Mouse (Mus musculus) hindbrain, embryonic 16.5 days (tissue): ENCODE measurements around the gene Thbs4. TPM values are rescaled to one million over a fixed set of nuclear protein-coding genes. Genes with fewer than 3 reads are reported as not detected.
"Not testable (repeated sequence)": the region's sequence is repeated elsewhere in the genome, so short reads cannot be mapped to it uniquely, and the experiment has no call there.

Experiments
- ATAC-seq: fragments of 200-750 bp; cut with Nextera tagmentation; 2 replicates; pipeline ENCODE4 v1.8.0; 2017; ENCODE audit warnings: moderate TSS enrichment, moderate library complexity
- H3K27ac ChIP-seq: fragments of 300-500 bp; sonication (generic); 2 replicates; pipeline ENCODE4 v1.5.1; 2014; ENCODE audit warnings: low read depth, mild to moderate bottlenecking, control low read depth, low read length, moderate library complexity
- H3K27me3 ChIP-seq: fragments of 300-500 bp; sonication (generic); replicated peaks from 2 replicates; pipeline ENCODE4 v1.6.1; 2014; ENCODE audit warnings: low read length; ENCODE audit not compliant: control insufficient read depth, insufficient read depth
- H3K36me3 ChIP-seq: fragments of 300-500 bp; sonication (generic); 2 replicates; pipeline ENCODE4 v1.6.1; 2014; ENCODE audit warnings: mild to moderate bottlenecking, low read length, moderate library complexity, mixed read lengths; ENCODE audit not compliant: control insufficient read depth, insufficient read depth
- H3K4me1 ChIP-seq: fragments of 300-500 bp; sonication (generic); 2 replicates; pipeline ENCODE4 v1.6.1; 2014; ENCODE audit warnings: low read depth, low read length; ENCODE audit not compliant: control insufficient read depth, insufficient read depth
- H3K4me2 ChIP-seq: fragments of 300-500 bp; sonication (generic); 2 replicates; pipeline ENCODE4 v1.6.1; 2014; ENCODE audit warnings: mild to moderate bottlenecking, low read length, control low read depth, moderate library complexity
- H3K4me3 ChIP-seq: fragments of 300-500 bp; sonication (generic); 2 replicates; pipeline ENCODE4 v1.5.1; 2014; ENCODE audit warnings: mild to moderate bottlenecking, low read length, control low read depth, moderate library complexity
- H3K9ac ChIP-seq: fragments of 300-500 bp; sonication (generic); 2 replicates; pipeline ENCODE4 v1.6.1; 2014; ENCODE audit warnings: low read depth, mild to moderate bottlenecking, control low read depth, low read length, moderate library complexity
- H3K9me3 ChIP-seq: fragments of 300-500 bp; sonication (generic); 2 replicates; pipeline ENCODE4 v1.6.1; 2014; ENCODE audit warnings: mild to moderate bottlenecking, low read length, moderate library complexity; ENCODE audit not compliant: control insufficient read depth
- WGBS: fragments of 180-500 bp; shearing (Covaris S2); extraction: QIAGEN DNeasy Blood & Tissue Kit; methylation state at CpG from one replicate; pipeline ENCODE4 v1.1.7; 2014; 5-methylcytosine and 5-hydroxymethylcytosine counted together
- polyA plus RNA-seq: library from polyadenylated mRNA; unstranded; fragments of >200 nt; fragmentation: Nextera tagmentation; extraction: Ambion mirVana; gene quantifications from 2 replicates; pipeline ENCODE4 v1.2.1, GENCODE M21; 2015

The Thbs4 gene
- polyA plus RNA-seq: 2.3 and 6.0 TPM in 2 replicates

DNA sequence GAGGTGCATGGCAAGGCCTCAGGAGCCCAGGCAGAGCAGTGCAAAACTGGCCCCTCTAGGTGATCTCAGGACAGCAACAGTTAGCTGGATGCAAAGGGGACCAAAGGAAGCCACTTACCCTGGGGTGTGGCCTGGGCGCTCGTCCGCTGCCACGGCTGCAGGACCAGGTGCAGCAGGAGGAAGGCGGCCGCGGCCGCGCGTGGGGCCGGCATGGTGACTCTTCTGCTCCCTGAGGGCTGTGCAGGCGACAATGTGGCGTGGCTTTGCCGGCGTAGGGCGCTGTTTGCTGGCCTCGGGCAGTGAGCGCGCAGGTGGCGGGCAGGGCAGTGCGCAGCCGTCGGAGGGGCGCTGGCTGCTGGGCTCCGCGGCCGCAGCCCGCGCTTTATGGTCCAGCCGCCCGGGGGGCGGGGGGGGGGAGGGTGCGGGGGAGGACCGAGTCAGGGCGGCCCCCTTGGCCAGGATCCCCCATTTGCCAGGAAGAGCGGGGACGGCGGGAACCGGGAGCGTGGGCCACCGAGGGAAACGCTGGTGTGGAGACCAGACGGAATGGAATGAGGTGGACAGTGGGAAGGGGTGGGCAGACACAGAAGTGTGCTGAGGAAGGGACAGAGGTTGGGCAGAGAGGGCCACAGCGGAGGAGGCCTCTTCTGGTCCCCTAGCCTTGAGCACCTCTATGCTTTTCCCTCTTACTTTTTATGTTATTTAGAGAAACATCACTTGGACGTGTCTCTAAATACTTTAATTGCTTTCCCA is at the start of gene Thbs4:
Gene Thbs4, minus strand, starts transcription at position 357 of the 753 bp plus-strand sequence.
- Histone ChIP-seq H3K9ac (peak within 1 kb of the TSS; percentile 59), H3K9me3 (no peaks in the 10 kb centered on the region), H3K36me3 (no peaks in the 10 kb centered on the region), H3K4me2 (peak within 1 kb of the TSS; percentile 71), H3K27ac (no peak within 1 kb of the TSS), H3K27me3 (peaks cover 7% of the 10 kb centered on the region), H3K4me1 (peaks cover 4% of the 10 kb centered on the region), H3K4me3 (peak within 1 kb of the TSS; percentile 40)
- ATAC-seq: peak; percentile 59
- 6% methylated on average over 38 of the region's 45 CpGs for WGBS

DNA sequence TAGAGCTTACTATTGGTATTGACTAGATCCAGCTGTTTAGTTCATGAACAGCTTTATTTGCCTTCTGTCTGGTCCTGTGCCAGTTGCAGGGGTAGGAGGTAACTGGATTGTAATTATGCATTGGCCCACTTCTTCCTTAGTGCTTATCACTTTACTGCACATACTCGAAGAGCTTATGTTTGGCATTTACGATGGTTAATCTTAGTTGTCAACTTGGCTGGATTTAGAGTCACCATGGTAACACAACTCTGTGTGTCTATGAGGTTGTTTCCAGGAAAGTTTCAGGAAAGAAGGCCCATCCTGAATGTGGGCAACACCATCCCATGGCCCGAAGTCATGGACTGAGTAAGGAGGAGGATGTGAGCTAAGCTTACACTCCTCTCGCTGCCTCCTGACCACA is 38.5 kb upstream of the Thbs4 start:
- H3K4me2 ChIP-seq: no peak overlapping the region
- 87% methylated on average over 4 of the region's 4 CpGs for WGBS
- no peak overlapping the region for H3K9ac ChIP-seq
- H3K27ac ChIP-seq: no peak overlapping the region
- H3K9me3 ChIP-seq: no peaks in the 10 kb centered on the region
- H3K4me1 ChIP-seq: no peaks in the 10 kb centered on the region
- no peak overlapping the region for H3K4me3 ChIP-seq
- ATAC-seq: no peak
- H3K36me3 ChIP-seq: no peaks in the 10 kb centered on the region
- no peaks in the 10 kb centered on the region for H3K27me3 ChIP-seq

DNA sequence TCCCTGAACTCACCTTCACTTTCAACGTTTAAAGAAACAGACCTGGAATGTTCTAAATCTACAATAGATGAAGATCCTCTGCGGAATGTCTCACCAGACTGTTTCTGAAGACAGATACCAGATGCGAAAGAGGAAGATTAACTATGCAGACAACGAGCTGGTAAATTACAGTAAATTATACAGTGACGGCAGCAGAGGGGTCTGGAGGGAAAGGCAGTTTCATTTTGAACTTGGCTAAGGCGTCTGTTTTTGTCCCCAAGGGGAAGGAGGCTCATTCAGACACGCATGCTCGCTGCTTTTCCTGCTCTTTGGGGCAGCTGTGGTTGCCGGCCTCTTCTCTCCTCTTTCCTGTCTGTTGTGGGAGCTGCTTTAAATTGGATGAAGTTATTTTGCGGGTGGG is 34.2 kb upstream of the Thbs4 start:
- whole genome bisulfite sequencing: 48% methylated on average over 10 of the region's 10 CpGs
- peak; percentile 37; the same call in 1 of the 2 replicates for ATAC-seq
- Histone ChIP-seq H3K4me3 (no peak overlapping the region), H3K27me3 (no peaks in the 10 kb centered on the region), H3K27ac (no peak overlapping the region), H3K4me1 (no peaks in the 10 kb centered on the region), H3K4me2 (peak overlapping the region; percentile 24), H3K9ac (no peak overlapping the region; the same call in 1 of the 2 replicates), H3K9me3 (no peaks in the 10 kb centered on the region), H3K36me3 (no peaks in the 10 kb centered on the region)

DNA sequence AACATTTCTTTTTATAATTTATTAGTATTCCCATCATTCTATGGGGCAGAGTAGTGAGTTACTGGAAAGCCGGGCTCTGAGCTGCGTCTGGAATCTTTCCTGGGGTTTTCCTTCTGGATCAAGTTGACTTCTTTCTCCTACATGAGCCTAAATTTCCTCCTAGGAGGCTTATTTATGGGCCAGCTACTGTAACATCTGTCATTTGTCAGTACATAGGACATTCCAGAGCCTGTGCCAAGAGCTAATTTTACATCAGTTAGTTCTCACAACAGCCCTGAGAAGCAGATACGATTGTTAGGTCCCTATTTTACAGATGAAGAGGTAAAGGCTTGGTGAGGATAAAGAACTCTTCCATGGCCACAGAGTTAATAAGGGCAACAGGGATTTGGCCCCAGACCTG is 22.7 kb upstream of the Thbs4 start:
- H3K36me3 ChIP-seq: no peaks in the 10 kb centered on the region
- H3K27me3 ChIP-seq: no peaks in the 10 kb centered on the region
- H3K27ac ChIP-seq: no peak overlapping the region
- no peaks in the 10 kb centered on the region for H3K4me1 ChIP-seq
- no peak overlapping the region for H3K4me3 ChIP-seq
- no peaks in the 10 kb centered on the region for H3K9me3 ChIP-seq
- no peak for ATAC-seq
- no peak overlapping the region for H3K4me2 ChIP-seq
- WGBS: 85% methylated on average over 3 of the region's 3 CpGs
- H3K9ac ChIP-seq: no peak overlapping the region

DNA sequence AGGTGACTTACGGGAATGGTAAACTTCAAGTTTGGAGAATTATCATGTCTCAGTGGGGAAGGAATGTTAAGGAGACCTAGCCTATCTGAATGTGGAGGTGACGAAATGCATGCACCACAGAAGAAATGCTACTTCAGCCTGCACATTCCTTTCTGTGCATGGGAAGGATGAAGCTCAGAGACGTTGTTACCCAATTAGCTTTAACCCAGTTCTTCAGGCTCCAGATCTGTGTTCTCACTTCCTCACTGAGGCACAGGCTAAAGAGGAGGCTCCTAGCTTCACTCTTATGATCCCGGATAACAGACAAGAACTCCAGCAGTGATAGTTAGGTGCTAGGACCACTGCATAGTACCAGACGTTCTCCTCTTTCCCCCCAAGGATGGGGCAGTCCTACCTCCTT is 21.7 kb upstream of the Thbs4 start:
- Histone ChIP-seq H3K9me3 (no peaks in the 10 kb centered on the region), H3K4me2 (no peak overlapping the region), H3K4me1 (no peaks in the 10 kb centered on the region), H3K4me3 (no peak overlapping the region), H3K27ac (no peak overlapping the region), H3K27me3 (no peaks in the 10 kb centered on the region), H3K36me3 (no peaks in the 10 kb centered on the region), H3K9ac (no peak overlapping the region)
- 86% methylated on average over 5 of the region's 5 CpGs for WGBS
- ATAC-seq: no peak

DNA sequence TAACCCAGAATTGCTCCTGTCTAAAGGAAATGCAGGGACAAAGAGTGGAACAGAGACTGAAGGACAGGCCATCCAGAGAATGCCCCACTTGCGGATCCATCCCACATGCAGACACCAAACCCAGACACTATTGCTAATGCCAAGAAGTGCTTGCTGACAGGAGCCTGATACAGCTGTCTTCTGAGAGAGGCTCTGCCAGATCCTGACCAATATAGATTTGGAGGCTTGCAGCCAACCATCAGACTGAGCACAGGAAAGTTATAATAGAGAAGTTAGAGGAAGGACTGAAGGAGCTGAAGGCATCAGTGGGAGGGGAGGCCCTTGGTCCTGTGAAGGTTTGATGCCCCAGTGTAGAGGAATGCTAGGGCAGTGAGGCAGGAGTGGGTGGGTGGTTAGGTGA is 16.0 kb upstream of the Thbs4 start:
- H3K27me3 ChIP-seq, H3K36me3 ChIP-seq, H3K4me1 ChIP-seq, H3K4me3 ChIP-seq, H3K27ac ChIP-seq, H3K9ac ChIP-seq, ATAC-seq, H3K9me3 ChIP-seq, H3K4me2 ChIP-seq: not testable (repeated sequence)
- WGBS: 93% methylated on average over 1 of the region's 1 CpGs

DNA sequence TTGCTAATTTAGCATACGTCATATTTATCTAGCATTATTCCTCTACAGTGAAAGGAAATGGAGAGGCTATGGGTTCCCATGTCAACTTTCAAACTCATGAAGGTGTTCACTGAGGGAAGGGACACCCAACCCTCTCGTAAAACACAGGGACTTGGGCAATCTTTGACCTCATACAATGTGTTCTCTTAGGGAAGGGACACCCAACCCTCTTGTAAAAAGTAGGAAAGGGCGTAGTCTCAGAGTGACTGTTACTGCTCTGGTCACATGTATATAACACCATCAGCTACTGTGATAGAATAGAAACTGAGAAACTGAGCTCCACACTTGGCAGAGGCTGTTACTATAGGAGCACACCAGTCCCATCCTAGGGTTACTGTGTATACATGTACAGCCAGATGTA is 13.2 kb upstream of the Thbs4 start:
- 94% methylated on average over 3 of the region's 3 CpGs for WGBS
- no peaks in the 10 kb centered on the region for H3K4me1 ChIP-seq
- no peaks in the 10 kb centered on the region for H3K9me3 ChIP-seq
- no peak overlapping the region for H3K4me3 ChIP-seq
- H3K9ac ChIP-seq: no peak overlapping the region
- no peak overlapping the region for H3K4me2 ChIP-seq
- H3K27me3 ChIP-seq: no peaks in the 10 kb centered on the region
- no peak for ATAC-seq
- H3K36me3 ChIP-seq: no peaks in the 10 kb centered on the region
- H3K27ac ChIP-seq: no peak overlapping the region

DNA sequence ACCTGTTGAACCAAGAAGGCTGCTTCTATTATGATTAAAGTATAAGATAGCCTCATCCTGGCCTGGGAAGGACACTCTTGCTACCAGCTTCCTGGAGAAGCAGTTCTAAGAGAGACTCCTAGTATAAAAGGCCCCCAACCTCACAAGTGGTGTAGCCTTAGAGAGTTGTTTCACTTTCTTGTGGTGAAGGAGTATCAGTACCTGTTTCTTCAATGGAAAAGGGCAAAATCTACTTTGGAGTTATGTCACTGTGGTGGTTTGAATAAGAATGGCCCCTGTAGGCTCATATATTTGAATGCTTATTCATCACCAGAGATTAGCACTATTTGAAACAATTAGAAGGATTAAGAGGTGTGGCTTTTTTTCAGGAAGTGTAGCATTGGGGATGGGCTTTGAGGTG is 12.2 kb upstream of the Thbs4 start:
- no peak overlapping the region for H3K4me2 ChIP-seq
- H3K9ac ChIP-seq: no peak overlapping the region
- no peak overlapping the region for H3K4me3 ChIP-seq
- no peaks in the 10 kb centered on the region; the same call in 1 of the 2 replicates for H3K4me1 ChIP-seq
- no peaks in the 10 kb centered on the region for H3K27me3 ChIP-seq
- no peak overlapping the region for H3K27ac ChIP-seq
- H3K36me3 ChIP-seq: no peaks in the 10 kb centered on the region
- H3K9me3 ChIP-seq: no peaks in the 10 kb centered on the region
- ATAC-seq: no peak

DNA sequence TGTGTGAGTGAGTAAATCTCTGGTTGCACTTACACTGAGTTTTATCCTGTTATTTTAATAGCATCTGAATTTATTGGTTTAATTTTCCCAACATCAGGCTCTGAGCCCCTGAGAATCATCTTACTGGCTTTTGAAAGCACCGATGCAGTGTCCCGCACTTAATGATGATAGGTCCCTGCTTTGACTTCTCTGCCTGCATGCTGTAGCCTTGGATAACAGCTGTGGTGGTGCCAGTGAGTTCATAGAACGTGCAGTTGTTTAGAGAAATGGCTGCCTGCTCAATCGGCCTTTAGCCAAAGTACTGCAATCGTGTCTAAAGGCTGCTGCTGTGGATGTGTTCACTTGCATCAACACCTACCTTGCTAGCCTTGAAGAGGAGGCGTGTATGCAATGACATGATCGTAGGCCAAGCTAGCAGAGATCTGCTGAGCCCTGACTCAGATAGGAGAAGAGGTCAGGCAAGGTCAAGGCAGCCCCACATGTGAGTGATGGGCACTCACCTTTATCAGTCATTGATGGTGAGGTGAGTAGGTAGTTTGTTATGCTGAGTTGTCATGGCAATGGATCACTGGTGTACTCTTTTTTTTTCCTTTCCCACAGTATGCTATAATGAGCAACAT is 4.8 kb upstream of the Thbs4 start:
- Histone ChIP-seq H3K27ac (no peak overlapping the region), H3K4me1 (peaks cover 4% of the 10 kb centered on the region), H3K9me3 (no peaks in the 10 kb centered on the region), H3K36me3 (no peaks in the 10 kb centered on the region), H3K4me2 (no peak overlapping the region), H3K27me3 (peaks cover 7% of the 10 kb centered on the region), H3K9ac (no peak overlapping the region), H3K4me3 (no peak overlapping the region)
- ATAC-seq: no peak
- WGBS: 79% methylated on average over 7 of the region's 7 CpGs
